Mouse (Mus musculus): ENCODE measurements around the gene Rpl36. TPM values are rescaled to one million over a fixed set of nuclear protein-coding genes. Genes with fewer than 3 reads are reported as not detected.

The Rpl36 gene
- 1,247 and 2,140 TPM in 2 replicates for polyA plus RNA-seq (2012; rRNA removed)

GRCm38 (mm10) chr17:56613236-56613844 lies at the start of gene Rpl36:
Rpl36 (plus strand) TSS chr17:56613416.
- DNase-seq, result peak; percentile 95
- WGBS, result under 1% methylated on average over 52 of the region's 52 CpGs
- H3K4me1 ChIP-seq (ENCODE audit: control insufficient read depth, insufficient read depth, low read length), result peaks cover 15% of the 10 kb centered on the region
- TF ChIP-seq CTCF (IDR thresholded peaks at IDR 0.05; ENCODE audit: insufficient read depth, low read length) (peak; percentile 80), POLR2A (IDR thresholded peaks at IDR 0.05; ENCODE audit: borderline replicate concordance, extremely low read depth, low read depth, low read length) (peak; percentile 89)
- H3K4me3 ChIP-seq (replicated peaks; ENCODE audit: extremely low read depth, low read depth, low read length), result peak within 1 kb of the TSS; percentile 94

GRCm38 (mm10) chr17:56566293-56566692 lies 46.9 kb upstream of the Rpl36 start:
- WGBS, result 90% methylated on average over 29 of the region's 29 CpGs
- no peaks in the 10 kb centered on the region for H3K4me1 ChIP-seq (ENCODE audit: control insufficient read depth, insufficient read depth, low read length)
- no peak for TF ChIP-seq POLR2A (IDR thresholded peaks at IDR 0.05; ENCODE audit: borderline replicate concordance, extremely low read depth, low read depth, low read length)
- TF ChIP-seq CTCF (IDR thresholded peaks at IDR 0.05; ENCODE audit: insufficient read depth, low read length), result no peak
- H3K4me3 ChIP-seq (replicated peaks; ENCODE audit: extremely low read depth, low read depth, low read length), result no peak overlapping the region
- DNase-seq, result no peak

- WGBS, result 93% methylated on average over 5 of the region's 5 CpGs
- H3K4me1 ChIP-seq (ENCODE audit: control insufficient read depth, insufficient read depth, low read length), result no peaks in the 10 kb centered on the region
- DNase-seq, result no peak
- TF ChIP-seq POLR2A (IDR thresholded peaks at IDR 0.05; ENCODE audit: borderline replicate concordance, extremely low read depth, low read depth, low read length) (no peak), CTCF (IDR thresholded peaks at IDR 0.05; ENCODE audit: insufficient read depth, low read length) (no peak)
- no peak overlapping the region for H3K4me3 ChIP-seq (replicated peaks; ENCODE audit: extremely low read depth, low read depth, low read length)
These were observed 46.3 kb upstream of the Rpl36 start for GRCm38 (mm10) chr17:56566918-56567317.

- WGBS, result 91% methylated on average over 4 of the region's 4 CpGs
- no peak for TF ChIP-seq POLR2A (IDR thresholded peaks at IDR 0.05; ENCODE audit: borderline replicate concordance, extremely low read depth, low read depth, low read length)
- no peak for TF ChIP-seq CTCF (IDR thresholded peaks at IDR 0.05; ENCODE audit: insufficient read depth, low read length)
- no peaks in the 10 kb centered on the region for H3K4me1 ChIP-seq (ENCODE audit: control insufficient read depth, insufficient read depth, low read length)
- no peak overlapping the region for H3K4me3 ChIP-seq (replicated peaks; ENCODE audit: extremely low read depth, low read depth, low read length)
- DNase-seq, result no peak
These were observed 45.8 kb upstream of the Rpl36 start for GRCm38 (mm10) chr17:56567370-56567769.

- no peaks in the 10 kb centered on the region for H3K4me1 ChIP-seq (ENCODE audit: control insufficient read depth, insufficient read depth, low read length)
- 88% methylated on average over 4 of the region's 4 CpGs for WGBS
- no peak overlapping the region for H3K4me3 ChIP-seq (replicated peaks; ENCODE audit: extremely low read depth, low read depth, low read length)
- no peak for TF ChIP-seq CTCF (IDR thresholded peaks at IDR 0.05; ENCODE audit: insufficient read depth, low read length)
- no peak for TF ChIP-seq POLR2A (IDR thresholded peaks at IDR 0.05; ENCODE audit: borderline replicate concordance, extremely low read depth, low read depth, low read length)
- no peak for DNase-seq
These were observed 42.9 kb upstream of the Rpl36 start for GRCm38 (mm10) chr17:56570287-56570686.

- TF ChIP-seq CTCF (IDR thresholded peaks at IDR 0.05; ENCODE audit: insufficient read depth, low read length), result no peak
- TF ChIP-seq POLR2A (IDR thresholded peaks at IDR 0.05; ENCODE audit: borderline replicate concordance, extremely low read depth, low read depth, low read length), result no peak
- DNase-seq, result no peak
- WGBS, result 45% methylated on average over 1 of the region's 1 CpGs
- no peak overlapping the region for H3K4me3 ChIP-seq (replicated peaks; ENCODE audit: extremely low read depth, low read depth, low read length)
- H3K4me1 ChIP-seq (ENCODE audit: control insufficient read depth, insufficient read depth, low read length), result no peaks in the 10 kb centered on the region
These were observed 41.1 kb upstream of the Rpl36 start for GRCm38 (mm10) chr17:56572154-56572553.

GRCm38 (mm10) chr17:56572939-56573338 lies 40.3 kb upstream of the Rpl36 start:
- Histone ChIP-seq H3K4me1 (ENCODE audit: control insufficient read depth, insufficient read depth, low read length) (no peaks in the 10 kb centered on the region), H3K4me3 (replicated peaks; ENCODE audit: extremely low read depth, low read depth, low read length) (no peak overlapping the region)
- no peak for DNase-seq
- WGBS, result 89% methylated on average over 3 of the region's 3 CpGs
- no peak for TF ChIP-seq POLR2A (IDR thresholded peaks at IDR 0.05; ENCODE audit: borderline replicate concordance, extremely low read depth, low read depth, low read length)

- DNase-seq, result no peak
- Histone ChIP-seq H3K4me3 (replicated peaks; ENCODE audit: extremely low read depth, low read depth, low read length) (peak overlapping the region; percentile 18), H3K4me1 (ENCODE audit: control insufficient read depth, insufficient read depth, low read length) (peaks cover 25% of the 10 kb centered on the region)
- no peak for TF ChIP-seq POLR2A (IDR thresholded peaks at IDR 0.05; ENCODE audit: borderline replicate concordance, extremely low read depth, low read depth, low read length)
- no peak for TF ChIP-seq CTCF (IDR thresholded peaks at IDR 0.05; ENCODE audit: insufficient read depth, low read length)
- 62% methylated on average over 1 of the region's 1 CpGs for WGBS
These were observed 30.1 kb upstream of the Rpl36 start for GRCm38 (mm10) chr17:56583071-56583470.

GRCm38 (mm10) chr17:56583611-56584256 lies 29.5 kb upstream of the Rpl36 start:
- peak; percentile 40 for DNase-seq
- H3K4me1 ChIP-seq (ENCODE audit: control insufficient read depth, insufficient read depth, low read length), result peaks cover 27% of the 10 kb centered on the region
- H3K4me3 ChIP-seq (replicated peaks; ENCODE audit: extremely low read depth, low read depth, low read length), result peak overlapping the region; percentile 77
- under 1% methylated on average over 33 of the region's 33 CpGs for WGBS
- TF ChIP-seq CTCF (IDR thresholded peaks at IDR 0.05; ENCODE audit: insufficient read depth, low read length), result no peak
- TF ChIP-seq POLR2A (IDR thresholded peaks at IDR 0.05; ENCODE audit: borderline replicate concordance, extremely low read depth, low read depth, low read length), result no peak
